Mouse (Mus musculus) gonadal fat pad, adult 2 months (tissue): ENCODE results near the gene D430042O09Rik. TPM values are rescaled to one million over a fixed set of nuclear protein-coding genes. Genes with fewer than 3 reads are reported as not detected.

ENCODE experiments used
- DNase-seq: peaks from one replicate; pipeline ENCODE4 v3.0.0-alpha.2; 2012; ENCODE audit warnings: low read depth
- polyA plus RNA-seq: library from polyadenylated mRNA; depleted of rRNA; stranded (reverse); fragments of >200 nt; gene quantifications from 2 replicates; pipeline ENCODE4 v1.2.3, GENCODE M21; 2012; rRNA removed

D430042O09Rik gene
- polyA plus RNA-seq, 1 experiment: 14.9 TPM

DNA sequence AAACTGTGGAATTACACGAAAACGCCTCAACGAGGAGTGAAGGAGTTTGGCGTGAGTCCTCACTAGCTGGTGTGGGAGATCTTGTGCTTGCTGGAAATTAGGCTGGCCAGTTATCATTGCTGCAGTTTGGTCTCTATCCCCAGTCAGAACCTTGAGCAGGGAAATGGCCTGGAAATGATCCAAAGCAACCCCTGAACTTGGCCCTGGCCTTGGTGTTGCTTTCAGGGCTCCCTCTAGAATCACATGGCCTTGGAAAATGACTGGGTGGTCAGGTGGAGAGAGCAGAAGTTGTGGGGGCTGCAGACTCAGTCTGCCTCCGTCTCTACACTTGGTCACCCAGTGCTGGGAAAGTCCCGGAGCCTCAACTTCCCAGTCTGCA lies 164.5 kb downstream of the D430042O09Rik start:
- DNase-seq: no peak

DNA sequence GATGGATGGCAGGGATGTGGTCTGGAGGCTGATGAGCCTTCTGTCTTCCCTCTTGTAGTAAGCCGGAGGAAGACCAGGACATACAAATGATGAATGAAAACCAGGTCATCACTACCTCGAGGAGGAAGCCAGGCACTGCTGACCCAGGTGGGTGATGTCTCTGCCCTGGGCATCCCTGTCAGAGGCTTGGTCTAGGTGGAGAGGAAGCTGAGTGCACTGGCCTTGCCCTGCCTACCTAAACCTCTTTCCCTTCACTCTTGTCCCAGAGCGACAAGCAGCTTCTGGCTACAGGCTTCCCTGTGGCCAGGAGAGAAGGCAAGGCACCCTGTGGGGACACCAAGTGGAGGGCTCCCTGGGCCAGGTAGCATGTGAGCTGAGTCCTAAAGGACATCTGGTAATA lies 165.2 kb downstream of the D430042O09Rik start:
- no peak for DNase-seq

DNA sequence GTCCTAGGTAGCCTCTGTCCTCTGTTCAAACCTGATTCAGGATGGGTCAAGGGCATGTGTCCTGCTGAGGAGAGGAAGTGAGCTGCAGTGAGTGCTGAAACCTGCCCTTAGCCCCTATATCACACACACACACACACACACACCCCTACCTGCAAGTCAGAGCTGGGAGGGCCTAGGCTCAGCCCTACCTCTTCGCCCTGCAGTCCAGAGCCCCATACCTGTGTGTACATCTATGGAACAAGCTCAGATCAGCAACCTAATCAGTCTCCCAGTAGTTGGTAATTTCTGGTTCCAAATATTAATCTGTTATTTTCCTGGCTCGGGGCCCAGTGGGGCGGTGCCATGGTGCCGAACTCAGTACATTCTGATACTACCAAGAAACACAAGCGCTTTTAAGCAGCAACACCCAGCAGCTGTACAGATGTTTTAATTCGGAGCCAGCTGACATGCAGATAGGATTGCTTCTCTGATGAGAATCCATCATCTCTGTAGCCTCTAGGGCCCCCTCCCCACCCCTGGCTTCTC lies 166.3 kb downstream of the D430042O09Rik start:
- no peak for DNase-seq

DNA sequence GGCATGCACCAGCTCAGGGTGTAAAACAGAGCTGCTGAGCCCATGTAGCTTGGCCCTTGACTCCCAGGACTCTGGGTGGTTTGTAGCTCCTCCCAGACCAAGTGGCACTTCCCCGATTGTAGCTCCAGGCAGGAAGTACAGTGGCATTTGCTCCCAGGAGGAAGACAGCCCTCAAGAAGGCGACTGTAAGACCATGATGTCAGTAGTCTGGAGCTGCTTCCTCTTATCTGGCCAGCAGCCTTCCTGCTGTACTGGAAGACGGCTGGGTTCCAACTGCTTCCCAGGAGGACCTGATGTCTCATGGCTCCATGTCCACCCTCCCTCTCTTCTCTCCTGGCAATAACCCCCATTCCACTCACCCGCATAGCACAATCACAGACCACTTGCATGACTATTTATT lies 170.4 kb downstream of the D430042O09Rik start:
- no peak for DNase-seq

DNA sequence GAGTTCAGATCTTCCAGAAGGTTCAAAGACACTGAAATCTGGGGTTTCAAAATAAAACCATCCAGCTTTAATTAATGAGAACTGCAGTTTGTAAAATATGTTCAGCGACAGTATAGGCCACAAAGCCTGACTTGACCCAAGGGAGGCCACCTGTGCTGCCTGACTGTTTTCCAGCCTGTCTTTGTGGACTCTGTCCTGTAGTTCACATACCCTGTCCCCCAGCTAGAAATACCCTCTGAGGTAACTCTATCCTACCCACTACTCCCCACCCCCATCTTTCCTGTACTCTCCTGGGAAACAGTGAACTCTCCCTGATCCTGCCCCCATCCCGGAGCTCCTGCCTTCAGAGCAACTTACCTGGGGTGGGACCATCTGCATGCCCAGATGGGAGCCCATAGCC lies 175.5 kb downstream of the D430042O09Rik start:
- DNase-seq: no peak

DNA sequence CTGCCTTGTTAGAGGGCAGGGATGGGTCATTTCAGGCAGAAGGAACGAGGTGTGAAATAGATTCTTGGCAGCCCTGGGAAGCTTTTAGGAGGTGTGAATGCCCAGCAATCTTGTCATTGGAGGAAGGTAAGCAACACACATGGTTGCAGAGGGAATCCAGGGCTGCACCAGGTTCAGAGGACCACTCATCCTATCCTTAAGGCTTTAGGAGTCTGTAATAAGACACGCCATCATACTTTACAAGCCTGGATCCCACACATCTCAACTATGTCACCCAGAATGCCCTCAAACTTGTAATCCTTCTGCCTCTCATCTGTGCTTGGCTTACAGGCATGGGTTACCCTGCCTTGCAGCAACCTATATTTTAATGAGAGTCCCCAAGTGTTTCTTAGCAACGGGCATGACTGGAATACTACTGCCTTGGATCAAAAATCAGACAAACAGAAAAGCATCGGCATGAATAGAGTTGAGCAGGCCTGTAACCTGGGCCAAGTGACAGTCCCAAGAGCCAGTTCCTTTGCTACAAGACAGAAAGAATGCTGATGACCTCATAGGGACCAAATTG lies 178.5 kb downstream of the D430042O09Rik start:
- no peak for DNase-seq

DNA sequence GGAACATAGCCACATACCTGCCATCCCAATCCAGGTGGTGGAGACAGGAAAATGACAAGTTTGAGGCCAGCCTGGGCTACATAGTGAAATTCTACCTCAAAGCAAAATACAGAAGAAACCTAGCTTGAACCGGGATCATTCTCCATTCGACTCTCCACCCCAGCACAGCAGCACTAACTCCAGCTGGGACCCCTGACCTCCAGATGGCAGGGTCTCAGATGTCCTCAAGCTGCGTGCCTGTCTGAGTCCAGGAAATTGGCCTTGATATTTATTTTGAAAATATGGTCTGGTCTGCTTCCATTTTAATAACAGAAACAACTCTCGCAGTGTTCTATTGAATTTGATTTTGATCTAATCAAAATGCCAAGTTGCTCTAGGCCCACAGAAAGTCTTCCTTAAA lies 179.4 kb downstream of the D430042O09Rik start:
- no peak for DNase-seq

DNA sequence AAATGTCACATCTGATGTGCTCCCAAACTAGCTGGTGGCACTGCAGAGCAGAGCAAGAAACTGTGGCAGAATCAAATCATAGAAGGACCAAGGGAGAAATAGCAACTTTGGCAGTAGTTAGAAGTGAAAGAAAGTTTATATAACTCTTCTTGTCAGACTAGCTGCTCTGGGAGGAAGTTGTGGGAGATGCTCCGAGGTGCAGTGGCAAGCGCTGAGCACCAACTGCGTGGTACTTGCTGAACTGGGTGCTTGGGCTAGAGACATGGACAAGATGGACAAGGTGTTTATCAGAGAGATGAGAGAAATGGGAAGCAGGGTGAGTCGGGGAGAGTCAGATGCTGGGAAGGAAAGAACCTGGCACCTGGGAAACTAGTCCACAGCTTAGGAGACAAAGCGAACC lies 180.1 kb downstream of the D430042O09Rik start:
- no peak for DNase-seq

DNA sequence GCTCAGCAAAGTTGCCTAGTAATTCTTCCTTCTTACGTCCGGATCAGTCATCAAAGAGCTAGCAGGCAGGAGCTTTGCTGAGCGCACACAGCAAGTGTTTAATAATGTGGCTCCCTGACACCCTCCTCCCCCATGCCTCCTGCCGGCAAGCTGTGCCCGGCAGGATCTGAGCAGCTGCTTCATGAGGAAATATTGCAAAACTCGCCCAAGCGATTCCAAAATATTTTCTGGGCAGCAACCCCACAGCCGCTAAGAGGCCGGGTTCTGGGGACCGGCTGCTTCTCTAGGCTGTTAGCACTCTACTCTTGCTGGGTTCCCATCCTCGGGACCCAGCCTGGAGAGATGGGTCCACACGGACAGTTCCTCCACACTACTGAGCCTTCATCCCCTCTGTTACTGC lies 180.7 kb downstream of the D430042O09Rik start:
- DNase-seq: no peak

DNA sequence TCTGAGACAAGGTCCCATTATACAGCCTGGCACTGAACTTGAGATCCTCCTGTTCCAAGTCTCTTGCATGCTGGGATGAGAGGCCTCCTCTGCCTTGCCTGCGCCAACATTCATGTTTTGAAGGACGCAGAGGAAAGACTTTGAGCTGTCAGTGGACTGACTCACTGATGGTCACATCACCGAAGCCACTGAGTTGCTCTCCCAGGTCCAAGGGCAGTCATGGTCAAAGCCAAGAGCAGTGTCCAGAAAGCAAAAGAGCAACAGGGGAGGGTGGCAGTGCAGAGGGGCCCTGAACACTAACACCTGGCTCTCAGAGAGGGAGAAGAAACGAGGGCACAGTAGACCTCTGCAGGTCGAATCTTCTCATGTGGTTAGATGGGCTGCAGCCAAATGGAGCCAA lies 185.9 kb downstream of the D430042O09Rik start:
- no peak for DNase-seq

DNA sequence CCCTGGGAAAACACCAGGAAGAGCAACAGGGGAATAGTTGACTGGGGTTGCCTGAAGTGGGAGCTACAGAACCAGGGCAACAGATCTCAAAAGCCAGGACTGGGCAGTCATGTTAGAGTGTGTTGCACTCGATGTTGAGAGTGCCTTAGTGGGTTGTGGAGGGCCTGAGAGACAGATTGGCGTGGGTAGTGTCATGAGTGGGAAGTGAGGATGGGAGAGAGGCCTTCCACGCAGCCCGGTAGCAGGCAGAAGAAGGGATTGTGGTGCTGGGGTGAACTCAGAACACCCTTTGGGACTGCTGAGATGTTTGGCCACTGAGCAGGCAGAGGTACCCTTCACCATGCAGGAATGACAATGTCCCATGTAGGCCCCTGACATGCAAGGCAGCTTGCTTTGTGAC lies 189.4 kb downstream of the D430042O09Rik start:
- DNase-seq: no peak

DNA sequence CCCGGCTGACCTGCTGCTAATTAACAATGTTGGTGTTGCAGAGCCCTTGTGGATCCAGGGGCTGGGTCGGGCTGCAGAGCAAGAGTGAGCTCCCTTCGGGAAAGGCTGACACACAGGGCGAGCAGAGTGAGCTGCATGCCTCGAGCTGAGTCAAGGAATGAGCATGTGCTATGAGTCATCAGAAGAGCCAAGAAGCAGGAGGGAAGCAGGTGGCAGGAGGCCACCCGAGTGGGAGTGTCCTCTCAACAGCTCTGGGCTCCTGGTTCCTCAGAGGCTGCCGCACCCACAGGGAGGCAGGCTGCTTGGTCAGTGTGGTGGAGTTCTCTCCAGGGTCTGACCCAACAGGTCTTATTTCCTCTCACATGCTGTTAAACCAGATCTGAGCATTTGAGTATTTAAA lies 191.3 kb downstream of the D430042O09Rik start:
- DNase-seq: no peak

DNA sequence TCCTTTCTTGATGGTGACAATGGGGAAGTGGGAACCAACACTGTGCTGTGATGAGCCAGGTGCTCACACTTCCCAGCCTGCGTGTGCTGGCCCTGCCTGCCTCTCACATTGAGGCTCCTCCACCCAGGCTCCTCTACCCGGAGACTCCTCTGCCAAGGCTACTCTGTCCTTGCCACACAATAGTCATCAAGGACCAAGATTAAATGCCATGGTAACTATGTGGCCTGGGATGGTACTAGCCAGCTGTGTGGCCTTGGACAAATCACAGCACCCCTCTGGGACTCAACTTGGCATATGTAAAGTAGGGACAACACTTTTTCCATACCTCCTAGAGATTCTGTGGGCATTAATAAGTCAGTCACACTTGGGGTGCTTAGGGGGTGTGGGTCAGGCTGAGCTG lies 192.2 kb downstream of the D430042O09Rik start:
- DNase-seq: no peak

DNA sequence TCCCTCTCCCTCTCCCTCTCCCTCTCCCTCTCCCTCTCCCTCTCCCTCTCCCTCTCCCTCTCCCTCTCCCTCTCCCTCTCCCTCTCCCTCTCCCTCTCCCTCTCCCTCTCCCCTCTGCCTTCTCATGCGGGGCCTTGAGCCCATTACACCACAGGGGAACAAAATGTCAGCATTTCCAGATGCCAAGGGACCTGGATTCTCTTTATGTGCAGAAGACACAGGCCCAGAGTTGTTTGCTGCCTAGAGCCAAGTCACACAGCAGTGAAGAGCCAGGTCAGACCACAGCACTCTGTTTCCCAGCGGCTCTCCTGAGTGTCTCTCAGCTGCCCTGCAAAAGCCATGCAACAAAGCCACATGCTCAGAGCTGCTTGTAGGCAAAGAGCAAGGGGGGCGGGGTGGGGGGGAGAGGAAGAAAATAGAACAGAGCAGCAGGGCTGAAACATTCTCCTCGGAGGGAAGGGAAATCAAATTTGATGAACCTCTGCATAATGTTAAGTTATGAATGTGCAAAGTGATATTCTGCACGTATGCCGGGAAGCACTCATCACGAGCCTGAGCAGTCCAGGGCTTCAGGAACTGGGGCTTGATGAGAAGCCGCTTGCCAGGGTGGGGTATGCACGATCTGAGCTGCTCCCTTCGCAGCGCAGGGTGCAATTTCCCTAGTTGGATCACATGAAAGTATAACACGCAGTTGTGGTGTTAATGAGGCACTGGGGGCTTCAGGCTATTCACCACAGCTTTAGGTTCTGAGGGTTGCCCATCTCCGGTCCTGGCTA lies 192.9 kb downstream of the D430042O09Rik start:
- DNase-seq: no peak

DNA sequence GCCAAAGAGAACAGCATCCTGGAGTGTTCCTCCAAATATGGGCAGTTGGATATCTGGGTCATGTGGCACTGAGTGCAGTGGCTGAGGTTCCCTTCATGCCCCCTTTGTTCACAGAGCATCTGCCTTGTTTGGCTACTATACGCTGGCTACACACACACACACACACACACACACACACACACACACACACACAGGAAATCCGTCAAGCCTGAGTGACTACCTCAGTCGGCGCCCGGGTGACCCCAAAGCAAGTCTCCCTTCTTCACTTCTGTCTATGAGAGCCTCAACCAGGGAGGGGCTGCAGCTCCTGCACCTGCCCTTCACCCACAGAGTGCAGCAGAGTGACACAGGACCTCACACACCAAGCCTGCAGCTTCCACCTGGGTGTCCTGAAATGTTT lies 213.1 kb downstream of the D430042O09Rik start:
- no peak for DNase-seq

DNA sequence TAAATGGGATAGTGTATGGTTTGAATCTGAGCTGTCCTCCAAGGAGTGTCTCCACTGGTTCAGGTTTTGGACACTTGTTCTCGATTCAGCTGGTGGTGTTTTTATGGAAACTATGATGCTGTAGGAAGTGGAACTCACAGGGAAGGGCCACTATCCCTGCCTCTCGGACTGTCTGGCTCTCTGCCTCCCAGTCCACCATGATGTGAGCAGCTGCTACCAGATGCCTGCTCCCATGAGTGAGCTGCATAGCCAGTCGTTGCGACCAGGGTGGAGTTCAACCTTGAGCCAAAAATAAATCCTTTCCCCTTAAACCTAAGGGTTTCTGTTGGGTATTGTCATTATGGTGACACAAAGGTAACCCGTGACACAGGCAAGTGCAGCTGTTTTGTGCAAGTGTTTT lies 216.4 kb downstream of the D430042O09Rik start:
- no peak for DNase-seq

Other genes starting within 250 kb of the D430042O09Rik start
- gene Nsmce1, start 216.3 kb upstream of the D430042O09Rik start, polyA plus RNA-seq: 39.2 and 54.5 TPM in 2 replicates
- 61.7 and 63.8 TPM in 2 replicates for gene Il4ra, start 155.8 kb upstream of the D430042O09Rik start, polyA plus RNA-seq
- gene Il21r, start 104.5 kb upstream of the D430042O09Rik start, polyA plus RNA-seq: 1.5 and 1.8 TPM in 2 replicates
- gene Gtf3c1, start 108 bp upstream of the D430042O09Rik start, polyA plus RNA-seq: 32.4 and 43.3 TPM in 2 replicates